Mouse (Mus musculus) cerebellum, adult 2 months (tissue): Measurements from ENCODE around the gene Gm12117.

Experiments
- CTCF ChIP-seq: fragments of 200-500 bp; IDR thresholded peaks from 2 replicates; pipeline ENCODE4 v1.5.1; 2011; ENCODE audit warnings: low read depth, mild to moderate bottlenecking, control low read depth, low read length, moderate library complexity, borderline replicate concordance; ENCODE audit not compliant: insufficient read depth
- POLR2A ChIP-seq: fragments of 200-500 bp; IDR thresholded peaks from 2 replicates; pipeline ENCODE4 v1.6.1; 2011; ENCODE audit warnings: low read length, control low read depth, borderline replicate concordance; ENCODE audit not compliant: insufficient read depth

GRCm38 (mm10) chr11:33226516-33226915 lies 50.0 kb downstream of the Gm12117 start:
- TF ChIP-seq CTCF (no peak), POLR2A (no peak)
